ENCODE assay signal across 8 mouse cellular contexts in the genomic region with DNA sequence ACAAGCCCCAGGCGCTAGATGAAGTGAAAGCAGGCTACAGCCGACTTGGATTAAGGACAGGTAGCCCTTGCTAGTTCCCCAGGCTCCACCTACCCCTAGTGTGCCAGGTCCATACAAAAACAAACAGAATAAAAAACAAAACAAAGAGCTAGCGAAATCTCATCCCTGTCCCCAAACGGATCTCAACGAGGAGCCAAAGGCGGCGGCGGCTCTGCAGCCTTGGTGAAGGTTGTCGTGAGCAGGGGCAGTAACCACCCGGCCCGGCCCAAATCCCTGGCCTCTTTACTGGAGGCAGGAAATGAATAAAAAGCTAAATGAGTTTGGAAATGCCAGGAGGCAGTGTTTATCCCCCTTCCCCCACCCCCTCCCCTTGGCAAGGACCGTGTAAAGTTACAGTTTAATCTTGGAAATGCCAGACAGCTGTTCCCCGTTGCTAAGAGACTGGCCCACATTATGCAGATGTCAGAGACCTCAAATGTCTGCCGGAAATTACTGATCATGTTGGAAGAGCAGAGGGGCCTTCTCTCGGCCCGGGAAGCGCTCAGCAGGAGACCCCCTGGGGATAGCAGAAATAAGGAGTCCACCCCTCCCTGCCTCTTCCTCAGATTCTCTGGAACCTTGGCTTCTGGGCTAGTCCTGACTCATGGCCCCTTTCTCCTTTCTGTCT.
A peak's percentile ranks its signal among the peaks of the same experiment; 100 is the strongest.
DNase-seq lines count a peak whose midpoint lies in the region; ATAC-seq and TF ChIP-seq lines count a peak whose summit lies in the region.

No protein-coding gene starts in this region.

- intact Hi-C loops in heart, postnatal 25 days (cut with DNase I), result loop anchor here (2.0 kb wide), 1 partner anchor 17 kb away; no protein-coding TSS in a partner anchor

- ATAC-seq in forebrain, embryonic 11.5 days (replicated peaks; ENCODE audit: low FRiP score), result peak; percentile 22; the same call in 1 of the 2 replicates

- H3K4me1 ChIP-seq in forebrain, embryonic 11.5 days (replicated peaks; ENCODE audit: control insufficient read depth, insufficient read depth, low read length), result peaks cover 59% of the 10 kb centered on the region
- peaks cover 86% of the 10 kb centered on the region for H3K4me1 ChIP-seq in midbrain, embryonic 10.5 days

- H3K27ac ChIP-seq in layer of hippocampus, adult 2 months, result peak overlapping the region; percentile 97
- peak overlapping the region; percentile 94 for H3K27ac ChIP-seq in forebrain, embryonic 11.5 days (ENCODE audit: low read depth, low read length)
- peak overlapping the region; percentile 88 for H3K27ac ChIP-seq in midbrain, embryonic 10.5 days (replicated peaks)

- H3K4me2 ChIP-seq in forebrain, embryonic 11.5 days (ENCODE audit: low read depth, low read length, severe bottlenecking), result peak overlapping the region; percentile 38

- H3K4me3 ChIP-seq in layer of hippocampus, adult 2 months, result peak overlapping the region; percentile 38; the same call in 1 of the 2 replicates
- H3K4me3 ChIP-seq in forebrain, embryonic 11.5 days (ENCODE audit: low read depth, low read length), result no peak overlapping the region
- H3K4me3 ChIP-seq in midbrain, embryonic 10.5 days, result peak overlapping the region; percentile 42

- no peaks in the 10 kb centered on the region for H3K9me3 ChIP-seq in forebrain, embryonic 11.5 days (ENCODE audit: control insufficient read depth, low read length)
- H3K9me3 ChIP-seq in midbrain, embryonic 10.5 days (replicated peaks), result no peaks in the 10 kb centered on the region

- no peaks in the 10 kb centered on the region for H3K36me3 ChIP-seq in forebrain, embryonic 11.5 days (ENCODE audit: control insufficient read depth, insufficient read depth, low read length)
- H3K36me3 ChIP-seq in midbrain, embryonic 10.5 days, result no peaks in the 10 kb centered on the region

- DNase-seq in layer of hippocampus, adult 2 months (ENCODE audit: low spot score in 2 of 2), result no peak
- no peak for DNase-seq in layer of hippocampus, adult 8-10 months (ENCODE audit: low spot score in 2 of 2)
- DNase-seq in adipocyte (ENCODE audit: low spot score), result peak; percentile 83
- peak; percentile 78 for DNase-seq in forebrain, embryonic 11.5 days (ENCODE audit: low spot score)
- peak; percentile 52 for DNase-seq in heart, postnatal 25 days (ENCODE audit: low spot score)
- peak; percentile 77 to 84 for DNase-seq in kidney, postnatal 4 days
- peak; percentile 71 for DNase-seq in midbrain, embryonic 10.5 days (ENCODE audit: low spot score)
- DNase-seq in yolk sac, embryonic 10.5 days (ENCODE audit: low spot score), result peak; percentile 64

- no peak for TF ChIP-seq CTCF in layer of hippocampus, adult 2 months (conservative IDR thresholded peaks at IDR 0.05)

- H3K27me3 ChIP-seq in forebrain, embryonic 11.5 days (ENCODE audit: control insufficient read depth, insufficient read depth, low read length), result no peaks in the 10 kb centered on the region
- H3K27me3 ChIP-seq in midbrain, embryonic 10.5 days (ENCODE audit: low read depth, poor library complexity, severe bottlenecking), result peaks cover 35% of the 10 kb centered on the region

- WGBS in forebrain, embryonic 11.5 days, result 3% methylated on average over 17 of the region's 17 CpGs
- 2% methylated on average over 17 of the region's 17 CpGs for whole genome bisulfite sequencing in midbrain, embryonic 10.5 days

- H3K9ac ChIP-seq in forebrain, embryonic 11.5 days (ENCODE audit: low read length), result peak overlapping the region; percentile 58

Comparison
In these comparisons a context has a peak if more than half of its experiments do, and no peak if none do; other contexts are left out.
1. DNase-seq: peak in adipocyte (single experiment), forebrain, embryonic 11.5 days (single experiment), heart, postnatal 25 days (single experiment), kidney, postnatal 4 days (2 of 2), midbrain, embryonic 10.5 days (single experiment) and yolk sac, embryonic 10.5 days (single experiment); none in layer of hippocampus, adult 2 months (0 of 2) and layer of hippocampus, adult 8-10 months (0 of 2).
2. Peak in every context shown above with its lines, with median percentiles within 50 percentile points of each other: H3K27ac ChIP-seq.